Mouse (Mus musculus) CH12.LX (cell line): Measurements from ENCODE around the gene Ipo7.

Source experiments
- CTCF ChIP-seq, 2 experiments: IDR thresholded peaks in 1 of 2; conservative IDR thresholded peaks in 1 of 2; 2 replicates each; pipeline ENCODE4 v1.5.1; 2011 to 2012; ENCODE audit warnings: low read depth in 2 of 2, low read length in 2 of 2, improper control_type of control experiment in 1 of 2, inconsistent platforms in 1 of 2, mild to moderate bottlenecking in 1 of 2, moderate library complexity in 1 of 2
- E2F4 ChIP-seq: IDR thresholded peaks from 2 replicates; pipeline ENCODE4 v1.6.1; 2011; ENCODE audit warnings: low read depth, low read length, improper control_type of control experiment; ENCODE audit not compliant: insufficient replicate concordance
- EP300 ChIP-seq: IDR thresholded peaks from 2 replicates; pipeline ENCODE4 v1.6.1; 2011; ENCODE audit warnings: low read length, improper control_type of control experiment
- ETS1 ChIP-seq: conservative IDR thresholded peaks from 2 replicates; pipeline ENCODE4 v1.6.1; 2012; ENCODE audit warnings: low read depth, mild to moderate bottlenecking, inconsistent platforms, low read length, improper control_type of control experiment, moderate library complexity
- GABPA ChIP-seq: IDR thresholded peaks from 2 replicates; pipeline ENCODE4 v1.6.1; 2012; ENCODE audit warnings: low read depth, low read length, improper control_type of control experiment, inconsistent platforms; ENCODE audit not compliant: insufficient replicate concordance
- MAX ChIP-seq: IDR thresholded peaks from 2 replicates; pipeline ENCODE4 v1.6.1; 2011; ENCODE audit warnings: low read length, improper control_type of control experiment
- MAZ ChIP-seq: IDR thresholded peaks from 2 replicates; pipeline ENCODE4 v1.6.1; 2012; ENCODE audit warnings: low read depth, mild to moderate bottlenecking, inconsistent platforms, low read length, improper control_type of control experiment, moderate library complexity
- MXI1 ChIP-seq: IDR thresholded peaks from 2 replicates; pipeline ENCODE4 v1.6.1; 2011; ENCODE audit warnings: mild to moderate bottlenecking, low read depth, low read length, improper control_type of control experiment
- POLR2A ChIP-seq: IDR thresholded peaks from 2 replicates; pipeline ENCODE4 v1.6.1; 2011; ENCODE audit warnings: low read depth, mild to moderate bottlenecking, improper control_type of control experiment, low read length
- POLR2AphosphoS2 ChIP-seq: IDR thresholded peaks from 2 replicates; pipeline ENCODE4 v1.6.1; 2011; ENCODE audit warnings: low read depth, low read length, improper control_type of control experiment
- SIN3A ChIP-seq: IDR thresholded peaks from 2 replicates; pipeline ENCODE4 v1.6.1; 2012; ENCODE audit warnings: low read length, improper control_type of control experiment, inconsistent platforms
- ZMIZ1 ChIP-seq: IDR thresholded peaks from 2 replicates; pipeline ENCODE4 v1.6.1; 2012; ENCODE audit warnings: low read depth, mild to moderate bottlenecking, inconsistent platforms, low read length, improper control_type of control experiment
- ZNF384 ChIP-seq: IDR thresholded peaks from 2 replicates; pipeline ENCODE4 v1.6.1; 2012; ENCODE audit warnings: low read depth, low read length, improper control_type of control experiment, inconsistent platforms

DNA sequence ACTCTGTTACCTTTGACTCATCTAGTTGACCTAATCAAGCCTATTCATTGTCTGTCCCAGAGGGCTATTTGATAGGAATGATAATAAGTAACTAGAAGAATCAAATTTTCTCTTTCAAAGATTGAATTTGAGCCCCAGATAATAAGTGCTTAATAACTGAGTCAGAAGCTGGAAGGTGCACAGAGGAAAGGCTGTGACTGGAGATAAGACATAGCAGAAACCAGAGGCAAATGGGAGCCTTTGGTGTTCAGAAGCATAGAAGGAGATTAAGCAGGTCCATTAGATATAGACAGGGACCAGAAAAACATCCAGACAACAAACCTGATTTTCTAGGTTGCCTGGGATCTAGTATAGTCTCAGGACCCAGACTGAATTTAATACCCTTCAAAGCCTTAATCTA is 12.1 kb upstream of the Ipo7 start:
- TF ChIP-seq CTCF (conservative IDR thresholded peaks at IDR 0.05 in 1 of 2, IDR thresholded peaks at IDR 0.05 in 1 of 2; ENCODE audit: low read depth in 2 of 2, low read length in 2 of 2) (no peak), MXI1 (no peak), POLR2AphosphoS2 (no peak), ZMIZ1 (no peak), SIN3A (no peak), POLR2A (no peak), GABPA (no peak), ETS1 (no peak), ZNF384 (no peak), MAX (no peak), EP300 (no peak), E2F4 (no peak), MAZ (no peak)
